Mouse (Mus musculus): ENCODE data around the gene Olfr324. TPM values are rescaled to one million over a fixed set of nuclear protein-coding genes. Genes with fewer than 3 reads are reported as not detected.

Gene Olfr324
- polyA plus RNA-seq, 1 experiment: not detected

- TF ChIP-seq POLR2A (IDR thresholded peaks at IDR 0.05; ENCODE audit: borderline replicate concordance, control insufficient read depth, low read depth, low read length) (no peak), CTCF (IDR thresholded peaks at IDR 0.05; ENCODE audit: control insufficient read depth, insufficient read depth, low read length) (no peak)
- 81% methylated on average over 7 of the region's 7 CpGs for WGBS
- Histone ChIP-seq H3K4me3 (replicated peaks; ENCODE audit: control insufficient read depth, low read depth, low read length) (no peak overlapping the region), H3K4me1 (ENCODE audit: control insufficient read depth, insufficient read depth, low read length) (no peaks in the 10 kb centered on the region; the same call in 1 of the 2 replicates), H3K27ac (ENCODE audit: control insufficient read depth, insufficient read depth, low read depth, low read length, poor library complexity) (no peak overlapping the region)
Measured at GRCm38 (mm10) chr11:58638176-58638701, 43.3 kb downstream of the Olfr324 start.

GRCm38 (mm10) chr11:58640272-58640867, 45.5 kb downstream of the Olfr324 start, which contains the start of gene Trim58:
Gene Trim58 (plus strand): TSS chr11:58640465.
- WGBS: 2% methylated on average over 34 of the region's 34 CpGs
- peak within 1 kb of the TSS; percentile 82 for H3K4me3 ChIP-seq (replicated peaks; ENCODE audit: control insufficient read depth, low read depth, low read length)
- peak within 1 kb of the TSS; percentile 97 for H3K27ac ChIP-seq (ENCODE audit: control insufficient read depth, insufficient read depth, low read depth, low read length, poor library complexity)
- peak; percentile 78; the same call in 1 of the 2 replicates for TF ChIP-seq POLR2A (IDR thresholded peaks at IDR 0.05; ENCODE audit: borderline replicate concordance, control insufficient read depth, low read depth, low read length)
- TF ChIP-seq CTCF (IDR thresholded peaks at IDR 0.05; ENCODE audit: control insufficient read depth, insufficient read depth, low read length): no peak
- no peaks in the 10 kb centered on the region; the same call in 1 of the 2 replicates for H3K4me1 ChIP-seq (ENCODE audit: control insufficient read depth, insufficient read depth, low read length)

- H3K4me1 ChIP-seq (ENCODE audit: control insufficient read depth, insufficient read depth, low read length): no peaks in the 10 kb centered on the region; the same call in 1 of the 2 replicates
- peak overlapping the region; percentile 97 for H3K27ac ChIP-seq (ENCODE audit: control insufficient read depth, insufficient read depth, low read depth, low read length, poor library complexity)
- TF ChIP-seq POLR2A (IDR thresholded peaks at IDR 0.05; ENCODE audit: borderline replicate concordance, control insufficient read depth, low read depth, low read length): no peak
- no peak for TF ChIP-seq CTCF (IDR thresholded peaks at IDR 0.05; ENCODE audit: control insufficient read depth, insufficient read depth, low read length)
- H3K4me3 ChIP-seq (replicated peaks; ENCODE audit: control insufficient read depth, low read depth, low read length): peak overlapping the region; percentile 82
- WGBS: 5% methylated on average over 14 of the region's 14 CpGs
Measured at GRCm38 (mm10) chr11:58641057-58641456, 46.1 kb downstream of the Olfr324 start.

- WGBS: 56% methylated on average over 13 of the region's 13 CpGs
- H3K27ac ChIP-seq (ENCODE audit: control insufficient read depth, insufficient read depth, low read depth, low read length, poor library complexity): peak overlapping the region; percentile 95
- H3K4me1 ChIP-seq (ENCODE audit: control insufficient read depth, insufficient read depth, low read length): no peaks in the 10 kb centered on the region; the same call in 1 of the 2 replicates
- H3K4me3 ChIP-seq (replicated peaks; ENCODE audit: control insufficient read depth, low read depth, low read length): peak overlapping the region; percentile 73
- TF ChIP-seq CTCF (IDR thresholded peaks at IDR 0.05; ENCODE audit: control insufficient read depth, insufficient read depth, low read length) (no peak), POLR2A (IDR thresholded peaks at IDR 0.05; ENCODE audit: borderline replicate concordance, control insufficient read depth, low read depth, low read length) (no peak)
Measured at GRCm38 (mm10) chr11:58641638-58642358, 46.9 kb downstream of the Olfr324 start.

GRCm38 (mm10) chr11:58643350-58643749, 48.4 kb downstream of the Olfr324 start:
- H3K4me3 ChIP-seq (replicated peaks; ENCODE audit: control insufficient read depth, low read depth, low read length): no peak overlapping the region
- H3K27ac ChIP-seq (ENCODE audit: control insufficient read depth, insufficient read depth, low read depth, low read length, poor library complexity): no peak overlapping the region
- 21% methylated on average over 6 of the region's 6 CpGs for WGBS
- no peaks in the 10 kb centered on the region; the same call in 1 of the 2 replicates for H3K4me1 ChIP-seq (ENCODE audit: control insufficient read depth, insufficient read depth, low read length)
- peak; percentile 94 for TF ChIP-seq CTCF (IDR thresholded peaks at IDR 0.05; ENCODE audit: control insufficient read depth, insufficient read depth, low read length)
- TF ChIP-seq POLR2A (IDR thresholded peaks at IDR 0.05; ENCODE audit: borderline replicate concordance, control insufficient read depth, low read depth, low read length): no peak

Other genes with a start within 250 kb of the Olfr324 start
- not detected in 2 replicates for gene Lypd8, start 216.1 kb upstream of the Olfr324 start, polyA plus RNA-seq (2011; ENCODE audit: insufficient read depth, insufficient read length, low replicate concordance, missing spikeins)
- not detected in 2 replicates for gene 1810065E05Rik, start 174.0 kb upstream of the Olfr324 start, polyA plus RNA-seq (2011; ENCODE audit: insufficient read depth, insufficient read length, low replicate concordance, missing spikeins)
- not detected in 2 replicates for gene Gm12253, start 162.6 kb upstream of the Olfr324 start, polyA plus RNA-seq (2011; ENCODE audit: insufficient read depth, insufficient read length, low replicate concordance, missing spikeins)
- not detected in 2 replicates for gene Lypd9, start 142.2 kb upstream of the Olfr324 start, polyA plus RNA-seq (2011; ENCODE audit: insufficient read depth, insufficient read length, low replicate concordance, missing spikeins)
- gene Olfr30, start 132.8 kb upstream of the Olfr324 start, polyA plus RNA-seq (2011; ENCODE audit: insufficient read depth, insufficient read length, low replicate concordance, missing spikeins): not detected in 2 replicates
- not detected in 2 replicates for gene Olfr332, start 102.6 kb upstream of the Olfr324 start, polyA plus RNA-seq (2011; ENCODE audit: insufficient read depth, insufficient read length, low replicate concordance, missing spikeins)
- not detected in 2 replicates for gene Olfr331, start 92.5 kb upstream of the Olfr324 start, polyA plus RNA-seq (2011; ENCODE audit: insufficient read depth, insufficient read length, low replicate concordance, missing spikeins)
- gene Olfr330, start 60.3 kb upstream of the Olfr324 start, polyA plus RNA-seq (2011; ENCODE audit: insufficient read depth, insufficient read length, low replicate concordance, missing spikeins): not detected in 2 replicates
- gene Olfr329-ps, start 48.7 kb upstream of the Olfr324 start, polyA plus RNA-seq (2011; ENCODE audit: insufficient read depth, insufficient read length, low replicate concordance, missing spikeins): not detected in 2 replicates
- not detected in 2 replicates for gene Olfr328, start 39.5 kb upstream of the Olfr324 start, polyA plus RNA-seq (2011; ENCODE audit: insufficient read depth, insufficient read length, low replicate concordance, missing spikeins)
- not detected in 2 replicates for gene Olfr224, start 24.6 kb upstream of the Olfr324 start, polyA plus RNA-seq (2011; ENCODE audit: insufficient read depth, insufficient read length, low replicate concordance, missing spikeins)
- gene Olfr325, start 17.4 kb upstream of the Olfr324 start, polyA plus RNA-seq (2011; ENCODE audit: insufficient read depth, insufficient read length, low replicate concordance, missing spikeins): not detected in 2 replicates
- gene 2210407C18Rik, start 21.0 kb downstream of the Olfr324 start, polyA plus RNA-seq (2011; ENCODE audit: insufficient read depth, insufficient read length, low replicate concordance, missing spikeins): not detected in 2 replicates
- not detected in 2 replicates for gene Olfr323, start 35.4 kb downstream of the Olfr324 start, polyA plus RNA-seq (2011; ENCODE audit: insufficient read depth, insufficient read length, low replicate concordance, missing spikeins)
- 24.8 and 27.5 TPM in 2 replicates for gene Trim58, start 45.4 kb downstream of the Olfr324 start, polyA plus RNA-seq (2011; ENCODE audit: insufficient read depth, insufficient read length, low replicate concordance, missing spikeins)
- gene Olfr322, start 63.7 kb downstream of the Olfr324 start, polyA plus RNA-seq (2011; ENCODE audit: insufficient read depth, insufficient read length, low replicate concordance, missing spikeins): 0.77 TPM in 1 of 2 replicates, not detected in the other
- gene Olfr320, start 86.0 kb downstream of the Olfr324 start, polyA plus RNA-seq (2011; ENCODE audit: insufficient read depth, insufficient read length, low replicate concordance, missing spikeins): not detected in 2 replicates
- not detected in 2 replicates for gene Olfr319, start 104.0 kb downstream of the Olfr324 start, polyA plus RNA-seq (2011; ENCODE audit: insufficient read depth, insufficient read length, low replicate concordance, missing spikeins)
- not detected in 2 replicates for gene Olfr318, start 128.9 kb downstream of the Olfr324 start, polyA plus RNA-seq (2011; ENCODE audit: insufficient read depth, insufficient read length, low replicate concordance, missing spikeins)
- not detected in 2 replicates for gene Olfr317, start 144.1 kb downstream of the Olfr324 start, polyA plus RNA-seq (2011; ENCODE audit: insufficient read depth, insufficient read length, low replicate concordance, missing spikeins)
- gene Olfr316, start 157.6 kb downstream of the Olfr324 start, polyA plus RNA-seq (2011; ENCODE audit: insufficient read depth, insufficient read length, low replicate concordance, missing spikeins): not detected in 2 replicates
- gene Olfr315, start 178.1 kb downstream of the Olfr324 start, polyA plus RNA-seq (2011; ENCODE audit: insufficient read depth, insufficient read length, low replicate concordance, missing spikeins): not detected in 2 replicates
- gene Olfr314, start 187.8 kb downstream of the Olfr324 start, polyA plus RNA-seq (2011; ENCODE audit: insufficient read depth, insufficient read length, low replicate concordance, missing spikeins): not detected in 2 replicates
- gene Fam183b, start 206.8 kb downstream of the Olfr324 start, polyA plus RNA-seq (2011; ENCODE audit: insufficient read depth, insufficient read length, low replicate concordance, missing spikeins): not detected in 2 replicates
- not detected in 2 replicates for gene Olfr313, start 219.9 kb downstream of the Olfr324 start, polyA plus RNA-seq (2011; ENCODE audit: insufficient read depth, insufficient read length, low replicate concordance, missing spikeins)
- not detected in 2 replicates for gene Olfr312, start 234.1 kb downstream of the Olfr324 start, polyA plus RNA-seq (2011; ENCODE audit: insufficient read depth, insufficient read length, low replicate concordance, missing spikeins)
- gene Olfr311, start 244.1 kb downstream of the Olfr324 start, polyA plus RNA-seq (2011; ENCODE audit: insufficient read depth, insufficient read length, low replicate concordance, missing spikeins): not detected in 2 replicates